Mouse (Mus musculus) spleen, adult 2 months (tissue): ENCODE measurements around the gene Eno2. TPM values are rescaled to one million over a fixed set of nuclear protein-coding genes. Genes with fewer than 3 reads are reported as not detected.
A peak's percentile ranks its signal among the peaks of the same experiment; 100 is the strongest.
"Not testable (repeated sequence)": the region's sequence is repeated elsewhere in the genome, so short reads cannot be mapped to it uniquely, and the experiment has no call there.

Experiments
- DNase-seq, 2 experiments: peaks; one replicate each; pipeline versions ENCODE4 v3.0.0 to v3.0.0-alpha.2; 2012 to 2021; ENCODE audit warnings: low spot score in 2 of 2, low read depth in 1 of 2
- H3K27ac ChIP-seq: fragments of 200-500 bp; 2 replicates; pipeline ENCODE4 v1.5.1; 2012; ENCODE audit warnings: low read length, inconsistent platforms; ENCODE audit not compliant: insufficient read depth
- H3K27me3 ChIP-seq: fragments of 200-500 bp; 2 replicates; pipeline ENCODE4 v1.6.1; 2012; ENCODE audit warnings: mild to moderate bottlenecking, moderate library complexity, low read length, inconsistent platforms; ENCODE audit not compliant: control insufficient read depth, insufficient read depth
- H3K36me3 ChIP-seq: fragments of 200-500 bp; 2 replicates; pipeline ENCODE4 v1.6.1; 2012; ENCODE audit warnings: mild to moderate bottlenecking, low read length, inconsistent platforms; ENCODE audit not compliant: control insufficient read depth, insufficient read depth
- H3K4me1 ChIP-seq: fragments of 200-500 bp; 2 replicates; pipeline ENCODE4 v1.6.1; 2011; ENCODE audit warnings: inconsistent platforms; ENCODE audit not compliant: control insufficient read depth, insufficient read depth, insufficient read length
- H3K4me3 ChIP-seq: fragments of 200-500 bp; 2 replicates; pipeline ENCODE4 v1.5.1; 2011; ENCODE audit warnings: mild to moderate bottlenecking, inconsistent platforms; ENCODE audit not compliant: insufficient read depth, insufficient read length; ENCODE audit errors: extremely low read depth
- CTCF ChIP-seq: fragments of 200-500 bp; IDR thresholded peaks from 2 replicates; pipeline ENCODE4 v1.5.1; 2011; ENCODE audit warnings: mild to moderate bottlenecking, inconsistent platforms; ENCODE audit not compliant: insufficient read depth, insufficient read length, insufficient replicate concordance; ENCODE audit errors: extremely low read depth
- POLR2A ChIP-seq: fragments of 200-500 bp; IDR thresholded peaks from 2 replicates; pipeline ENCODE4 v1.6.1; 2011; ENCODE audit warnings: low read depth, low read length, inconsistent platforms
- WGBS: fragments of 180-500 bp; shearing (Covaris S2); methylation state at CpG from one replicate; pipeline ENCODE4 v1.1.7; 2018; 5-methylcytosine and 5-hydroxymethylcytosine counted together
- polyA plus RNA-seq: library from polyadenylated mRNA; depleted of rRNA; stranded (reverse); fragments of >200 nt; gene quantifications from 2 replicates; pipeline ENCODE4 v1.2.3, GENCODE M21; 2012

Gene Eno2
- polyA plus RNA-seq, 1 experiment, result 3.2 TPM

GRCm38 (mm10) chr6:124813933-124814332, 44.5 kb upstream of the Eno2 start, which contains the start of gene Tpi1:
Gene Tpi1, minus strand, starts transcription at chr6:124814296.
- WGBS, result under 1% methylated on average over 22 of the region's 22 CpGs
- DNase-seq, result peak; percentile 53 to 80
- H3K27me3 ChIP-seq, result no peaks in the 10 kb centered on the region
- TF ChIP-seq CTCF (no peak), POLR2A (peak; percentile 66)
- peaks cover 11% of the 10 kb centered on the region for H3K36me3 ChIP-seq
- peak within 1 kb of the TSS; percentile 69 for H3K4me3 ChIP-seq
- H3K27ac ChIP-seq, result peak within 1 kb of the TSS; percentile 38
- H3K4me1 ChIP-seq, result 0 out of 2 replicates have a peak, but pooled peaks cover 4% of the 10 kb centered on the region

GRCm38 (mm10) chr6:124813496-124813895, 44.0 kb upstream of the Eno2 start:
- H3K4me3 ChIP-seq, result peak overlapping the region; percentile 69
- under 1% methylated on average over 18 of the region's 18 CpGs for WGBS
- H3K27me3 ChIP-seq, result no peaks in the 10 kb centered on the region
- peaks cover 4% of the 10 kb centered on the region; the same call in 1 of the 2 replicates for H3K4me1 ChIP-seq
- TF ChIP-seq CTCF (no peak), POLR2A (no peak)
- DNase-seq, result peak in 1 of 2 experiments; percentile 62
- peak overlapping the region; percentile 38 for H3K27ac ChIP-seq
- peaks cover 8% of the 10 kb centered on the region for H3K36me3 ChIP-seq

GRCm38 (mm10) chr6:124812848-124813247, 43.4 kb upstream of the Eno2 start:
- 50% methylated on average over 9 of the region's 9 CpGs for WGBS
- H3K27ac ChIP-seq, result no peak overlapping the region
- H3K4me3 ChIP-seq, result no peak overlapping the region; the same call in 1 of the 2 replicates
- H3K36me3 ChIP-seq, result peaks cover 6% of the 10 kb centered on the region
- TF ChIP-seq POLR2A (no peak), CTCF (no peak)
- DNase-seq, result no peak
- H3K27me3 ChIP-seq, result no peaks in the 10 kb centered on the region
- H3K4me1 ChIP-seq, result peaks cover 7% of the 10 kb centered on the region; the same call in 1 of the 2 replicates

- 96% methylated on average over 24 of the region's 24 CpGs for WGBS
- H3K27ac ChIP-seq, result no peak overlapping the region
These were observed 42.5 kb upstream of the Eno2 start for GRCm38 (mm10) chr6:124811701-124812560.

GRCm38 (mm10) chr6:124811403-124811665, 41.9 kb upstream of the Eno2 start:
- Histone ChIP-seq H3K27ac (no peak overlapping the region), H3K36me3 (peaks cover 4% of the 10 kb centered on the region), H3K4me1 (peaks cover 7% of the 10 kb centered on the region; the same call in 1 of the 2 replicates), H3K4me3 (no peak overlapping the region), H3K27me3 (no peaks in the 10 kb centered on the region)
- DNase-seq, result no peak
- 91% methylated on average over 4 of the region's 4 CpGs for WGBS
- TF ChIP-seq CTCF (no peak), POLR2A (no peak)

More at GRCm38 (mm10) chr6:124811701-124812560, 42.5 kb upstream of the Eno2 start:
- H3K4me3 ChIP-seq, result no peak overlapping the region
- no peak for DNase-seq
- TF ChIP-seq POLR2A (no peak), CTCF (no peak)
- peaks cover 4% of the 10 kb centered on the region for H3K36me3 ChIP-seq
- no peaks in the 10 kb centered on the region for H3K27me3 ChIP-seq
- peaks cover 7% of the 10 kb centered on the region; the same call in 1 of the 2 replicates for H3K4me1 ChIP-seq

GRCm38 (mm10) chr6:124810566-124811402, 41.3 kb upstream of the Eno2 start:
- not testable (repeated sequence) for DNase-seq, H3K36me3 ChIP-seq, H3K27me3 ChIP-seq, H3K4me3 ChIP-seq, H3K27ac ChIP-seq, H3K4me1 ChIP-seq
- 89% methylated on average over 11 of the region's 11 CpGs for WGBS
